In genomic region chr3:96905592-96905991, GRCm38 (mm10) we compare ENCODE assay signal across 9 mouse cellular contexts. TPM values are rescaled to one million over a fixed set of nuclear protein-coding genes. Genes with fewer than 3 reads are reported as not detected.
A peak's percentile ranks its signal among the peaks of the same experiment; 100 is the strongest.
DNase-seq lines count a peak whose midpoint lies in the region; ATAC-seq and TF ChIP-seq lines count a peak whose summit lies in the region.
"Had no signal": no experiment of that assay in that cellular context is flagged by ENCODE, and none has a peak within 500 bp of the region (broad histone marks: within the 10 kb centered on the region; RNA-seq: fewer than 3 reads in every experiment).

No protein-coding gene starts in this region.

- peak; percentile 5 for ATAC-seq in embryonic facial prominence, embryonic 14.5 days (ENCODE audit: low read depth)
- no peak for ATAC-seq in intestine, embryonic 15.5 days
- peak; percentile 59 for ATAC-seq in midbrain, embryonic 16.5 days

- H3K9me3 ChIP-seq in embryonic facial prominence, embryonic 14.5 days (ENCODE audit: control insufficient read depth, low read length) = no peaks in the 10 kb centered on the region
- no peaks in the 10 kb centered on the region for H3K9me3 ChIP-seq in intestine, embryonic 15.5 days
- H3K9me3 ChIP-seq in midbrain, embryonic 16.5 days (replicated peaks; ENCODE audit: control insufficient read depth, low read length, poor library complexity, severe bottlenecking) = no peaks in the 10 kb centered on the region

- H3K27ac ChIP-seq in left cerebral cortex, adult 2 months = peak overlapping the region; percentile 83
- no peak overlapping the region for H3K27ac ChIP-seq in embryonic facial prominence, embryonic 14.5 days (replicated peaks; ENCODE audit: low read depth, low read length)
- no peak overlapping the region for H3K27ac ChIP-seq in intestine, embryonic 15.5 days
- H3K27ac ChIP-seq in midbrain, embryonic 16.5 days (ENCODE audit: low read length) = no peak overlapping the region; the same call in 1 of the 2 replicates

- DNase-seq in left cerebral cortex, adult 2 months (ENCODE audit: extremely low spot score in 1 of 2, low spot score in 2 of 2) = no peak
- DNase-seq in left cerebral cortex, adult 18-20 months (ENCODE audit: low spot score in 2 of 2) = no peak
- DNase-seq in embryonic facial prominence, embryonic 14.5 days (ENCODE audit: low spot score) = no peak
- no peak for DNase-seq in ovary, postnatal 10 days (ENCODE audit: low spot score)
- DNase-seq in embryo, embryonic 10.5 days (ENCODE audit: low spot score) = no peak
- DNase-seq in kidney, postnatal 4 days = no peak

- H3K4me1 ChIP-seq in embryonic facial prominence, embryonic 14.5 days (ENCODE audit: control insufficient read depth, insufficient read depth, low read length) = peaks cover 6% of the 10 kb centered on the region
- H3K4me1 ChIP-seq in intestine, embryonic 15.5 days (replicated peaks) = no peaks in the 10 kb centered on the region; the same call in 1 of the 2 replicates
- peaks cover 9% of the 10 kb centered on the region for H3K4me1 ChIP-seq in midbrain, embryonic 16.5 days (ENCODE audit: control insufficient read depth, insufficient read depth, low read length)

- H3K36me3 ChIP-seq in embryonic facial prominence, embryonic 14.5 days (ENCODE audit: control insufficient read depth, insufficient read depth, low read length) = no peaks in the 10 kb centered on the region
- no peaks in the 10 kb centered on the region for H3K36me3 ChIP-seq in intestine, embryonic 15.5 days
- H3K36me3 ChIP-seq in midbrain, embryonic 16.5 days (ENCODE audit: control insufficient read depth, insufficient read depth, low read length) = no peaks in the 10 kb centered on the region

- no peak for TF ChIP-seq CTCF in left cerebral cortex, adult 2 months (IDR thresholded peaks at IDR 0.05)

- WGBS in embryonic facial prominence, embryonic 14.5 days = 47% methylated on average over 9 of the region's 9 CpGs
- 48% methylated on average over 9 of the region's 9 CpGs for WGBS in intestine, embryonic 15.5 days
- WGBS in midbrain, embryonic 16.5 days = 46% methylated on average over 9 of the region's 9 CpGs

- intact Hi-C loops in left cerebral cortex, adult 2 months (cut with DNase I) = no loop called here

- H3K27me3 ChIP-seq in embryonic facial prominence, embryonic 14.5 days (replicated peaks; ENCODE audit: control insufficient read depth, insufficient read depth, low read length) = no peaks in the 10 kb centered on the region
- no peaks in the 10 kb centered on the region for H3K27me3 ChIP-seq in intestine, embryonic 15.5 days (replicated peaks)
- peaks cover 5% of the 10 kb centered on the region for H3K27me3 ChIP-seq in midbrain, embryonic 16.5 days (ENCODE audit: control insufficient read depth, insufficient read depth, low read depth, low read length)

- H3K4me3 ChIP-seq in left cerebral cortex, adult 2 months = peak overlapping the region; percentile 74
- peak overlapping the region; percentile 89 for H3K4me3 ChIP-seq in embryonic facial prominence, embryonic 14.5 days (ENCODE audit: low read depth, low read length)
- peak overlapping the region; percentile 97 for H3K4me3 ChIP-seq in intestine, embryonic 15.5 days (replicated peaks)
- peak overlapping the region; percentile 97 for H3K4me3 ChIP-seq in midbrain, embryonic 16.5 days (ENCODE audit: low read depth, low read length)

- peak overlapping the region; percentile 91 for H3K9ac ChIP-seq in embryonic facial prominence, embryonic 14.5 days (ENCODE audit: low read depth, low read length)
- peak overlapping the region; percentile 89; the same call in 1 of the 2 replicates for H3K9ac ChIP-seq in intestine, embryonic 15.5 days
- H3K9ac ChIP-seq in midbrain, embryonic 16.5 days (ENCODE audit: low read depth, low read length) = peak overlapping the region; percentile 99

- peak overlapping the region; percentile 83 for H3K4me2 ChIP-seq in embryonic facial prominence, embryonic 14.5 days (ENCODE audit: low read depth, low read length)
- peak overlapping the region; percentile 83 for H3K4me2 ChIP-seq in intestine, embryonic 15.5 days (replicated peaks)
- H3K4me2 ChIP-seq in midbrain, embryonic 16.5 days (ENCODE audit: low read length) = peak overlapping the region; percentile 68

RNA-seq across cellular contexts. Expression of gene Gpr89, which starts 0.4 kb away (rescaled TPM):
- total RNA-seq in left cerebral cortex, adult 2 months (2021) = 10 to 100 TPM; 40.7 to 42.8 TPM
- total RNA-seq in left cerebral cortex, adult 18-20 months (2021) = 10 to 100 TPM; 46.9 to 51.0 TPM
- polyA plus RNA-seq in embryonic facial prominence, embryonic 14.5 days (2014; fragmentation: Nextera tagmentation; extraction: Ambion mirVana) = 41.0 and 47.0 TPM in 2 replicates
- polyA plus RNA-seq in intestine, embryonic 15.5 days (2015; fragmentation: Nextera tagmentation; extraction: Ambion mirVana) = 74.3 and 75.0 TPM in 2 replicates
- 36.3 and 41.2 TPM in 2 replicates for polyA plus RNA-seq in midbrain, embryonic 16.5 days (2015; fragmentation: Nextera tagmentation; extraction: Ambion mirVana)

RNA-seq across cellular contexts. Expression of gene Gja5, which starts 1.1 kb away (rescaled TPM):
- under 1 TPM; 0.70 to 0.75 TPM for total RNA-seq in left cerebral cortex, adult 2 months (2021)
- total RNA-seq in left cerebral cortex, adult 18-20 months (2021) = under 1 TPM; 0.37 to 0.73 TPM
- polyA plus RNA-seq in embryonic facial prominence, embryonic 14.5 days (2014; fragmentation: Nextera tagmentation; extraction: Ambion mirVana) = 7.7 and 8.2 TPM in 2 replicates
- 14.8 and 16.4 TPM in 2 replicates for polyA plus RNA-seq in intestine, embryonic 15.5 days (2015; fragmentation: Nextera tagmentation; extraction: Ambion mirVana)
- polyA plus RNA-seq in midbrain, embryonic 16.5 days (2015; fragmentation: Nextera tagmentation; extraction: Ambion mirVana) = 2.0 and 2.4 TPM in 2 replicates

RNA-seq across cellular contexts. Expression of gene Gja8, which starts 20.2 kb away (rescaled TPM):
- total RNA-seq in left cerebral cortex, adult 2 months (2021) = not detected
- not detected for total RNA-seq in left cerebral cortex, adult 18-20 months (2021)
- polyA plus RNA-seq in embryonic facial prominence, embryonic 14.5 days (2014; fragmentation: Nextera tagmentation; extraction: Ambion mirVana) = not detected in 2 replicates
- 0.01 and 0.03 TPM in 2 replicates for polyA plus RNA-seq in intestine, embryonic 15.5 days (2015; fragmentation: Nextera tagmentation; extraction: Ambion mirVana)
- 0.04 TPM in 1 of 2 replicates, not detected in the other for polyA plus RNA-seq in midbrain, embryonic 16.5 days (2015; fragmentation: Nextera tagmentation; extraction: Ambion mirVana)
- total RNA-seq: gastrocnemius, postnatal 36 days had no signal
